Mouse (Mus musculus) limb, embryonic 12.5 days (tissue): ENCODE data around the gene Rpl15. TPM values are rescaled to one million over a fixed set of nuclear protein-coding genes. Genes with fewer than 3 reads are reported as not detected.
"Not testable (repeated sequence)": the region's sequence is repeated elsewhere in the genome, so short reads cannot be mapped to it uniquely, and the experiment has no call there.

Source experiments
- ATAC-seq: fragments of 200-750 bp; cut with Nextera tagmentation; 2 replicates; pipeline ENCODE4 v1.8.0; 2017; ENCODE audit warnings: low read depth, moderate TSS enrichment; ENCODE audit not compliant: insufficient number of reproducible peaks, insufficient read depth, low FRiP score, low TSS enrichment
- H3K27ac ChIP-seq: fragments of 300-500 bp; sonication (generic); 2 replicates; pipeline ENCODE4 v1.5.1; 2016; ENCODE audit warnings: mild to moderate bottlenecking, moderate library complexity
- H3K27me3 ChIP-seq: fragments of 300-500 bp; sonication (generic); 2 replicates; pipeline ENCODE4 v1.6.1; 2016; ENCODE audit warnings: mild to moderate bottlenecking, moderate library complexity
- H3K36me3 ChIP-seq: fragments of 300-500 bp; sonication (generic); 2 replicates; pipeline ENCODE4 v1.6.1; 2016; ENCODE audit warnings: mild to moderate bottlenecking, moderate library complexity
- H3K4me1 ChIP-seq: fragments of 300-500 bp; sonication (generic); replicated peaks from 2 replicates; pipeline ENCODE4 v1.6.1; 2016
- H3K4me2 ChIP-seq: fragments of 300-500 bp; sonication (generic); 2 replicates; pipeline ENCODE4 v1.6.1; 2016; ENCODE audit warnings: mild to moderate bottlenecking, moderate library complexity
- H3K4me3 ChIP-seq: fragments of 300-500 bp; sonication (generic); replicated peaks from 2 replicates; pipeline ENCODE4 v1.5.1; 2016; ENCODE audit warnings: mild to moderate bottlenecking
- H3K9ac ChIP-seq: fragments of 300-500 bp; sonication (generic); replicated peaks from 2 replicates; pipeline ENCODE4 v1.6.1; 2016; ENCODE audit warnings: mild to moderate bottlenecking, moderate library complexity
- H3K9me3 ChIP-seq: fragments of 300-500 bp; sonication (generic); 2 replicates; pipeline ENCODE4 v1.6.1; 2016; ENCODE audit warnings: mild to moderate bottlenecking, moderate library complexity
- WGBS: fragments of 180-500 bp; shearing (Covaris S2); methylation state at CpG from one replicate; pipeline ENCODE4 v1.1.7; 2016; 5-methylcytosine and 5-hydroxymethylcytosine counted together
- polyA plus RNA-seq: library from polyadenylated mRNA; unstranded; fragments of >200 nt; fragmentation: Nextera tagmentation; extraction: Ambion mirVana; gene quantifications from 2 replicates; pipeline ENCODE4 v1.2.1, GENCODE M21; 2016

Rpl15 gene
- polyA plus RNA-seq, 1 experiment from 2014 or later, result 466 TPM

DNA sequence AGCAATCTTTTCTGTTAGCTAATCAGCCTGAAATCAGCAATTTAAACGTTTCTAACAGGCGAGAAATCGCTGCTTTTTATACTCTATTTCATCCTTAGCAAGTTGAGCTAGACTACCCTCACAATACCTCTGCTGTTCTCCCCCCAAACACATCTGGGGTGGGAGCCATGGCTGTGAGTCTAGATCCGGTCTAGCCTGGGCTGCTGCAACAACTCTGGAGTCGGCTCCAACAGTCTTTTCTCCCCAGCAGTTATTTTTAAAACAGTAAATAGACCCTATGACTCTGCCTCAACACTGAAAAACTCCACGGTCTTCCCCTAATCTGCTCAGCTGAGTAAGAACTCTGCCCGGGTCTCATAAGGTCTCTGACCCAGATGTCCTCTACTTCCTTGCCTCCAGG, 31.1 kb downstream of the Rpl15 start:
- Histone ChIP-seq H3K4me2 (no peak overlapping the region), H3K36me3 (no peaks in the 10 kb centered on the region), H3K4me1 (no peaks in the 10 kb centered on the region), H3K9me3 (no peaks in the 10 kb centered on the region), H3K9ac (no peak overlapping the region), H3K27me3 (no peaks in the 10 kb centered on the region), H3K4me3 (no peak overlapping the region), H3K27ac (no peak overlapping the region)
- no peak for ATAC-seq
- 76% methylated on average over 7 of the region's 7 CpGs for WGBS

DNA sequence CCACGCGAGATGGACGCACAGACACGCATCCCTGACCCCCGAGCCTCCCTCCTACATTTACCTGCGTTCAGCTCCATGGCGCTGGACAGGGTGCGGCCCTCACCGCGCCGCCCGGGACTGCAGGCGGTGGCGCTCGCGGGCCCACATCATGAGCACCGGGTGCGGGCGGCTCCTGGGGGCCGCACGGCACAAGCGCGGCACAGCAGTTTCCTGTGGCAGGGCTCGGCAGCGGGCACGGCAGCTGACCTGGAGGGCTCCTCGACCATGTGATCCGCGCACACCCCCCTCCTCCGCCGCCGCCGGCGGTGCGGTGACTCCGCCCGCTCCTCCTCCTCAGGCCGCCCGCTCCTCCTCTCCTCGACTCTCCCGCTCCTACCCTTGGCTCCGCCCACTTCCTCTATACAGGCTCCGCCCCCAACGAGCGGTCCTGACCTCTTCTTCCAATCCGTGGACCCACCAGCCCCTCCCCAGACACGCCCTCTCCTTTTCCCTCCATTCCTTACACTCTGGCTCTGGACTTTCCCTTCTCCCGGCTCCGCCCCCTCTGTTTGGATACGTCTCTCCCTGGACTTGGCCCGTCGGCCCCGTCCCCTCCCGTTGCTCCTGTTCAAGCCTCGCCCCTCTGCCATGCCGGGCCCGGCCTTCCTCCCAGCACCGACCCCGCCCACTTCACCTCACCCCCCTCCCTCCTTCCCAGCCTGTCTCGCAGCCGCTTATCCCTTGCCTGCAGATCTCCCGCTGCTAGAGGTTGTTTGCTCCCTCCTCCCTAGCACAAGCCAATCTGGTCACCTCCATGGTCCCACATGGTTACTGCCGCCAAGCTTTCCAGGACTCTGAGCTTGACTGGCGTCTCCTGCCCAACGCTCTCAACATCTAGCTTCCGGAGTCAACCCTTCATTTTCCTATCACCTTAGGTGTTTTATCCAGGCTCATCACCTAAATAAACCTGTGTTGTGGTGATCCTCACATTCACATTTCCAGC, 32.1 kb downstream of the Rpl15 start, which contains the start of gene Nr1d2:
Nr1d2 (minus strand) TSS at position 378 of the 982 bp plus-strand sequence.
- Histone ChIP-seq H3K27me3 (no peaks in the 10 kb centered on the region), H3K4me1 (no peaks in the 10 kb centered on the region), H3K9ac (peak within 1 kb of the TSS; percentile 49), H3K27ac (peak within 1 kb of the TSS; percentile 86), H3K4me2 (peak within 1 kb of the TSS; percentile 77), H3K36me3 (no peaks in the 10 kb centered on the region), H3K4me3 (peak within 1 kb of the TSS; percentile 76), H3K9me3 (no peaks in the 10 kb centered on the region)
- ATAC-seq, result peak; percentile 95
- 1% methylated on average over 55 of the region's 66 CpGs for WGBS

GRCm38 (mm10) chr14:18238131-18238749, 33.0 kb downstream of the Rpl15 start:
- no peaks in the 10 kb centered on the region for H3K9me3 ChIP-seq
- WGBS, result 1% methylated on average over 54 of the region's 71 CpGs
- no peaks in the 10 kb centered on the region for H3K4me1 ChIP-seq
- H3K4me3 ChIP-seq, result peak overlapping the region; percentile 76
- H3K27ac ChIP-seq, result peak overlapping the region; percentile 86
- H3K36me3 ChIP-seq, result no peaks in the 10 kb centered on the region
- H3K9ac ChIP-seq, result peak overlapping the region; percentile 49
- ATAC-seq, result peak; percentile 89
- H3K4me2 ChIP-seq, result peak overlapping the region; percentile 77
- no peaks in the 10 kb centered on the region for H3K27me3 ChIP-seq

DNA sequence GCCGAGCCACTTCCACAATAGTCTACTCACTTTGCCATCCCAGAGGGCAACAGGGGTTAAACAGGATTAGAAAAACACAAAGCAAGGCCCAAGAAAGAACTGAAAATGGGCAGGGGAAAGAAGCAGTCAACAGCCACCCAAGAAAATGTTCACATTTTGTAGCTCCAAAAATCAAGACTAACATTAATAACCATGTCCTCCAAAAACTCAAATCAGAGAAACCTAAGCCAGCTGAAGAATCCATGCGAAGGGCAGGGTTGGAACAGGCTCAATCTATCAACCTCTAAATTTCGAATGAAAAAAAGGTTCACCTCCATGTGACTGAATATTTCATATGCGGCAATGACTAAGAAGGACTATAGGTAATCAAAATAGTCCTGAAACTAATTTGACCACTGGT, 33.8 kb downstream of the Rpl15 start:
- 74% methylated on average over 4 of the region's 4 CpGs for WGBS
- Histone ChIP-seq H3K27ac (no peak overlapping the region), H3K4me2 (peak overlapping the region; percentile 77)

GRCm38 (mm10) chr14:18236496-18237235, 34.5 kb downstream of the Rpl15 start:
- H3K4me1 ChIP-seq, H3K27ac ChIP-seq, H3K27me3 ChIP-seq, H3K9me3 ChIP-seq, H3K4me2 ChIP-seq, ATAC-seq, H3K4me3 ChIP-seq, H3K9ac ChIP-seq, H3K36me3 ChIP-seq: not testable (repeated sequence)
- WGBS, result 86% methylated on average over 2 of the region's 2 CpGs

More for the DNA sequence above, 33.8 kb downstream of the Rpl15 start:
- Histone ChIP-seq H3K9me3 (no peaks in the 10 kb centered on the region), H3K4me1 (no peaks in the 10 kb centered on the region), H3K27me3 (no peaks in the 10 kb centered on the region), H3K9ac (no peak overlapping the region), H3K4me3 (no peak overlapping the region; the same call in 1 of the 2 replicates), H3K36me3 (no peaks in the 10 kb centered on the region)
- ATAC-seq, result no peak

DNA sequence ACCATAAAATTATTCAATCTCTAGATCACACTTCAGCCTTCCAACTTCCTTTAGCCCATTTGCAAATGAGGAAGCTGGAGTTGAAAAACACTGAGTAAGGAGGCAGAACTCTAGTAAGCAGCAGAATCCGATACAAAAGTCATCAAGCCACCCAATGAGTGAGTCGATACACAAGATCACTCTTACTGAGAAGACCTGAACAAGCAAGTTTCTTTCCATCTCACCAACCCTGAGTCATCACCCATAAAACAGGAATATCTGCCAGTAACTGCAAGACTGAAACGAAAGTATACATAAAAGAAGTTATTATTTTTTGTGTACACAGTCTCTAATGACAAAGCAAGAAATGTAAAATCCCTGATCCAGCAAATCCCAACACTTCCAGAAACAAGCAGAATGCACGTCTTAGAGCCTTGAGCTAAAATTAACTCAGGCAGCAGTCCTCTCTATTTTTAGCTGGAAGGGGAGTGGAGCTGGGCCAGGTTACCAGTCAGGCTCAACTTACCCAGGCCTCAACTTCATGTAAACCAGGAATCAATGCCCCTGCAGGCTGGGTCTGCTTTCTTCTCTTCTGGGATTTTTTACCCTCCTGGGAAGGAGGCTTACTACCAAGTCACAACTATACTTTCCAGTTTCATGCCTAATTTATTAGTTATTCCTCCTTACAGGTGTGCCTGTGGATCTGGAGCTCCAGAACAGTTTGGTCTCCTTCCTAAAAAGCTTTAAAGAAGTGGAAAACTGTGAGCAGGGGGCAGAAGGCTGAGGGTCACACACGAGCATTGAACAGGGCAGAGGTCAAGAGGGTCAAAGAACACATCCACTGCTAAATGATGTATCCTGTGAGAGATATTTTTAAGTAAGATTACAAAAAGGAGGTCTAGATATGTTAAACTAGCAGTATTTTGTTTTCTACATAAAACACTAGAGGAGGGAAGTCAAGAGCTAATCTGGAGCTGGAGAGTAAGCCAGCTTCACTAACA, 36.9 kb downstream of the Rpl15 start:
- Histone ChIP-seq H3K4me3 (no peak overlapping the region), H3K4me1 (no peaks in the 10 kb centered on the region), H3K4me2 (no peak overlapping the region), H3K36me3 (no peaks in the 10 kb centered on the region), H3K9ac (no peak overlapping the region), H3K27ac (no peak overlapping the region), H3K9me3 (no peaks in the 10 kb centered on the region), H3K27me3 (no peaks in the 10 kb centered on the region)
- 58% methylated on average over 5 of the region's 5 CpGs for WGBS
- ATAC-seq, result no peak

DNA sequence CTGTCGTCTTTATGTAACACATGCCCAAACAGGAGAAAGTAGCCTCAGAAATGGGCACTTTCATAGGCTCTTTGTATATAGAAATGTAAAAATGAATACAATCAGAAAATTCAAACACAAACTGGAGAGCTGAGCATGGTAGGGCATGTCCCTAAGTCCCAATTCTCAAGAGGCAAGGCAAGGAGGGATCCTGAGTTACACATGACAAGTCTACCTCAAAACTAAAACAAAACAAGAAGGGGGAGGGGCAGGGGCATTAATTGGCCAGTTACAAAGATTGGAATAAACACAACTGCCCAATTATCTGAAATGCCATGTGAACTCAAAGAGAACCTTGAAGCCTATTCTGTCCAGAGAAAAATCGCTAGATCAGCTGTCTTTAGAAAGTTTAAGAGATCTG, 38.1 kb downstream of the Rpl15 start:
- Histone ChIP-seq H3K9ac (no peak overlapping the region), H3K36me3 (no peaks in the 10 kb centered on the region), H3K9me3 (no peaks in the 10 kb centered on the region), H3K27me3 (no peaks in the 10 kb centered on the region), H3K4me1 (no peaks in the 10 kb centered on the region), H3K4me3 (no peak overlapping the region), H3K4me2 (no peak overlapping the region), H3K27ac (no peak overlapping the region)
- WGBS, result 82% methylated on average over 2 of the region's 2 CpGs
- no peak for ATAC-seq

GRCm38 (mm10) chr14:18231866-18232265, 39.3 kb downstream of the Rpl15 start:
- H3K4me2 ChIP-seq, H3K27me3 ChIP-seq, ATAC-seq, H3K27ac ChIP-seq, H3K36me3 ChIP-seq, H3K9ac ChIP-seq, H3K4me3 ChIP-seq, H3K9me3 ChIP-seq, H3K4me1 ChIP-seq: not testable (repeated sequence)
- 89% methylated on average over 8 of the region's 8 CpGs for WGBS

DNA sequence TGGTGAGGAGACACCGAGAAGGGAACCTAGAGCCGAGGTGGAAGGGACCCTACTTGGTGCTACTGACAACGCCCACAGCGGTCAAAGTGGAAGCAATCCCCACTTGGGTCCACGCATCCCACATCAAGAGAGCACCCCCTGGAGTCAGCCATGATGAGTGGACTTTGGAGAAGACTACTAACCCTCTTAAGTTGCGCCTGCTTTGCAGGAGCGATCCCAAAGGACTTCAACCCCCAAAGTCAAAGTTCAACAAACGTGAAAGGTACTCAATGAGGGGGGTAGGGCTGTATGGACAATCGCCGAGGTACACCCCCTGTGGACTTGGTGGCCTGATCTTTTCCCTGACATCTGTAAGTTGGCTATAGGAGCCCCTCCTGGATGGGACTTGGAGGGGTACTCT, 41.4 kb downstream of the Rpl15 start:
- ATAC-seq, H3K4me1 ChIP-seq, H3K36me3 ChIP-seq, H3K9ac ChIP-seq, H3K9me3 ChIP-seq, H3K27me3 ChIP-seq, H3K27ac ChIP-seq, H3K4me3 ChIP-seq, H3K4me2 ChIP-seq: not testable (repeated sequence)
- 93% methylated on average over 10 of the region's 10 CpGs for WGBS

DNA sequence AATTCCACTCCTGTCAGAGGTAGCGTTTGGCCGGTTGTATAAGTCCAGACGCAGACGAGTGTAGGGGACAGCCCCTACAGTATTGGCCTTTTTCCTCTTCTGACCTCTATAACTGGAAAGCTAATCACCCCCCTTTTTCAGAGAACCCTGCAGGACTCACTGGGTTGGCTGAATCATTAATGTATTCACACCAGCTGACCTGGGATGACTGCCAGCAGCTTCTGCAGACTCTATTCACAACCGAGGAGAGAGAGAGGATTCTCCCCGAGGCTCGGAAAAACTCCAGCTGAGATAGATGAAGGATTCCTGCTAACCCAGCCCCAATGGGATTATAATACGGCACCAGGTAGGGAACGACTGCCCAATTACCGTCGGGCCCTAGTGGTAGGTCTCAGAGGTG, 45.0 kb downstream of the Rpl15 start:
- WGBS, result 89% methylated on average over 11 of the region's 11 CpGs
- not testable (repeated sequence) for ATAC-seq, H3K9me3 ChIP-seq, H3K27me3 ChIP-seq, H3K9ac ChIP-seq, H3K4me3 ChIP-seq, H3K4me2 ChIP-seq, H3K27ac ChIP-seq, H3K4me1 ChIP-seq, H3K36me3 ChIP-seq
